Mouse (Mus musculus) ovary, postnatal 10 days (tissue): ENCODE data around the gene Olfr641.

Experiments
- DNase-seq: peaks from one replicate; pipeline ENCODE4 v3.0.0; 2022; ENCODE audit warnings: low spot score

Gene Olfr641

GRCm38 (mm10) chr7:104035145-104035544 lies at the start of gene Olfr641:
Olfr641 (plus strand) TSS chr7:104035445.
- DNase-seq: no peak

- no peak for DNase-seq
Measured at GRCm38 (mm10) chr7:103998446-103998845, 36.8 kb upstream of the Olfr641 start, which contains the start of gene Olfr638. Olfr638 (plus strand) TSS chr7:103998746.

- DNase-seq: no peak
Measured at GRCm38 (mm10) chr7:103999124-103999523, 36.1 kb upstream of the Olfr641 start.

GRCm38 (mm10) chr7:104017203-104017602 lies 18.0 kb upstream of the Olfr641 start, which contains the start of gene Olfr639:
Olfr639 (minus strand) TSS chr7:104017303.
- no peak for DNase-seq

- DNase-seq: no peak
Measured at GRCm38 (mm10) chr7:104018953-104019352, 16.3 kb upstream of the Olfr641 start.

- DNase-seq: no peak
Measured at GRCm38 (mm10) chr7:104021651-104022050, 13.6 kb upstream of the Olfr641 start.

GRCm38 (mm10) chr7:104025473-104025872 lies 9.8 kb upstream of the Olfr641 start, which contains the start of gene Olfr640:
Olfr640 (minus strand) TSS chr7:104025573.
- DNase-seq: no peak

GRCm38 (mm10) chr7:104026978-104027377 lies 8.3 kb upstream of the Olfr641 start:
- DNase-seq: no peak

GRCm38 (mm10) chr7:104050745-104051144 lies 15.5 kb downstream of the Olfr641 start:
- no peak for DNase-seq

- DNase-seq: no peak
Measured at GRCm38 (mm10) chr7:104052566-104052965, 17.3 kb downstream of the Olfr641 start, which contains the start of gene Olfr642. Olfr642 (minus strand) TSS chr7:104052666.

- no peak for DNase-seq
Measured at GRCm38 (mm10) chr7:104059215-104059614, 24.0 kb downstream of the Olfr641 start.

GRCm38 (mm10) chr7:104061345-104061744 lies 26.1 kb downstream of the Olfr641 start, which contains the start of gene 4930516K23Rik:
4930516K23Rik (minus strand) TSS chr7:104061445.
- DNase-seq: no peak

GRCm38 (mm10) chr7:104071769-104072168 lies 36.5 kb downstream of the Olfr641 start, which contains the start of gene Olfr644:
Olfr644 (minus strand) TSS chr7:104071869.
- DNase-seq: no peak

GRCm38 (mm10) chr7:104085365-104085764 lies 50.1 kb downstream of the Olfr641 start, which contains the start of gene Olfr645:
Olfr645 (minus strand) TSS chr7:104085465.
- DNase-seq: no peak
